Mouse (Mus musculus): ENCODE measurements around the gene H13. TPM values are rescaled to one million over a fixed set of nuclear protein-coding genes. Genes with fewer than 3 reads are reported as not detected.

The H13 gene
- polyA plus RNA-seq, 1 experiment: 95.2 TPM

DNA sequence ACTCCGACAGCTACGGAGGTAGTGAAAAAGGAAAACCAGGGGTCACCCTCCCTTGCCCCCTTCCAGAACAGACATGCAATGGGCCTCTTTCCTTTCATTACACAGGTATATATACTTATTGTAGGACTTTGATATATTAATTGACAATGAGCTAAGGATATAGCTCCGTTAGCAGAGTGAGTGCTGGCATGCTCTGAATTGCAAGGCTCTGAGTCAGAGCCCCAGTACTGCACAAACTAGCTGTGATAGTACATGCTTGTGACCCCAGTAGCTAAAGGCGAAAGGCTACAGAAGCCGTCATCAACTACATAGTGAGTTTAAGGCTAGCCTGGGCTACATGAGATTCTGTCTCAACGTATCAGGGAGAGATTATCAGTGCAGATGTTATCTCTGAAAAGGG lies 39.4 kb upstream of the H13 start:
- no peak overlapping the region for H3K27ac ChIP-seq (ENCODE audit: insufficient read depth, low read depth, low read length)
- no peak overlapping the region for H3K4me3 ChIP-seq (ENCODE audit: insufficient read depth, low read length)
- no peak for TF ChIP-seq POLR2A (IDR thresholded peaks at IDR 0.05; ENCODE audit: borderline replicate concordance, low read depth, low read length)
- TF ChIP-seq CTCF (IDR thresholded peaks at IDR 0.05; ENCODE audit: low read depth, low read length): no peak
- no peaks in the 10 kb centered on the region for H3K4me1 ChIP-seq (ENCODE audit: control insufficient read depth, insufficient read depth, low read length)

DNA sequence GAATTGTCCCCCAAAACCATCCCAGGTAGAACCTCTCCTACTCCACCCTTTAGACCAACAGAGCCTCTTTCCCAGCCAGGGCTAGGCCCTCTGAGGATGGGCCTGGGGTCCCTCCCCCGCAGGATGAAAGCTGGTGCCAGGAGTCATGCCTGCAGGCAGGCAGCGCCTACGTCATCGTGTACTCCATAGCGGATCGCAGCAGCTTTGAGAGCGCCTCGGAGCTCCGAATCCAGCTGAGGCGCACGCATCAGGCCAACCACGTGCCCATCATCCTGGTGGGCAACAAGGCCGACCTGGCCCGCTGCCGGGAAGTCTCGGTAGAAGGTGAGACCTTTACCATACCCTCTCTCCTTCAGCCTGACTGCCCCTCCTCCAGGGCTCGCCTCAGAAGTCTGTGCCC lies 35.9 kb upstream of the H13 start:
- Histone ChIP-seq H3K4me1 (ENCODE audit: control insufficient read depth, insufficient read depth, low read length) (no peaks in the 10 kb centered on the region), H3K4me3 (ENCODE audit: insufficient read depth, low read length) (no peak overlapping the region), H3K27ac (ENCODE audit: insufficient read depth, low read depth, low read length) (no peak overlapping the region)
- TF ChIP-seq POLR2A (IDR thresholded peaks at IDR 0.05; ENCODE audit: borderline replicate concordance, low read depth, low read length): no peak
- no peak for TF ChIP-seq CTCF (IDR thresholded peaks at IDR 0.05; ENCODE audit: low read depth, low read length)

DNA sequence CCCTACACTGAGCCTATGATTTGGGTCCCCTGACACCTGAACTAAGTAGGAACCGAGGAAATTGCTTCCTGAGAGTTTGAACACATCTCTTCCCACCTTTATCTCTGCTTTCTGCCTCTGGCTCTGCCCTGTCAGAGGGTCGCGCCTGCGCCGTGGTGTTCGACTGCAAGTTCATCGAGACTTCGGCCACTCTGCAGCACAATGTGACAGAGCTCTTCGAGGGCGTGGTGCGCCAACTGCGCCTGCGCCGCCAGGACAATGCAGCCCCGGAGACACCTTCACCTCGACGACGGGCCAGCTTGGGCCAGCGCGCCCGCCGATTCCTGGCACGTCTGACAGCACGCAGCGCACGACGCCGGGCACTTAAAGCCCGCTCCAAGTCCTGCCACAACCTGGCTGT lies 35.0 kb upstream of the H13 start:
- no peak overlapping the region for H3K27ac ChIP-seq (ENCODE audit: insufficient read depth, low read depth, low read length)
- TF ChIP-seq POLR2A (IDR thresholded peaks at IDR 0.05; ENCODE audit: borderline replicate concordance, low read depth, low read length) (no peak), CTCF (IDR thresholded peaks at IDR 0.05; ENCODE audit: low read depth, low read length) (no peak)
- no peak overlapping the region for H3K4me3 ChIP-seq (ENCODE audit: insufficient read depth, low read length)
- no peaks in the 10 kb centered on the region for H3K4me1 ChIP-seq (ENCODE audit: control insufficient read depth, insufficient read depth, low read length)

DNA sequence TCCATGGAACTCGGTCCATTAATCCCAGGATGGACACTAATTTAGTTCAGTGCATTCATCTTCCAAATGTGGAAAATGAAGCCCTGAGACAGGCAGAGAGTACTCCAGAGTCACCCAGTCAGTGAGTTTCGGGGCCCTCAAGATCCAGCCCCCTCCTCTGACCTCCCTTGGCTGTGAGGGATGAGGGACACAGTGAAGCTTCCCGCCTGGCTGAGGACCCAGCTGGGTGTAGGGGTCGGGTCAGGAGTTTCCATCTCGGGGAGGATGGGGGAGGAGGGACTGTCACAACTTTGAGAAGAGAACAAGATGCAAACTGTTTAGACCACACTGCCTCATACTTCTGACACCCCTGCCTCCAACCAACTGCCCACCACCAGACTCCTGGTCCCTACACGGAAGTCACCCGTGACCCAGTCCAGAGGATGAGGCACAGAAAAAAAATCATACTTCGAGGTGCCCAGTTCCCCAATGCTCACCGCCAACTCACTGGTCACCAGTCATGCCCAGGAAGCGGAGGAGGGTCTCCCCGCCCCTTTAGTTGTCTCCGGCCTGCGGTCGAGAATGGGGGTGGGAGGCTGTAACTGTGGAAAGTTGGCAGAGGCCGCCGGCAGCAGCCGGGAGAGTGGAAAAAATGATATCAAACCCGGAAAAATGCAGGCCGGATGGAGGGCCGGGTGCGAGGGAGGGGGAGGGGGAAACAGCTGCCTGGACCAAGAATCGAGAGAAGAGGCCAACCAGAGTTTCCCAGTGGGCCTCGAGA lies 32.8 kb upstream of the H13 start:
- no peak overlapping the region for H3K4me3 ChIP-seq (ENCODE audit: insufficient read depth, low read length)

DNA sequence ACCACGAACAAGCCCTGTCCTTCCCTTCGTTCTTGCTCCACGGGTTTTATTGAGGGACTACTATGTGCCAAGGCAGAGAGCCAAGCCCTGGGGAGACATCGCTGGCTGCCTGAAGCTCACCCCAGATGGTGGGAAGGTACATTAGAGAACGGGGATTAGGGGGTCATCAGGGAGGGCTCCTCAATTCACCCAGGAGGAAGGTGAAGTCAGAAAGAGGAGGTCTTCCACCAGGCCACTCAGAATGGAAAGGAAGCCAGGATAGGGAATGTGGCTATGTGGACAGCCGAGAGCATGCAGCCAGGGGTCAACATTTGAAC lies 32.3 kb upstream of the H13 start:
- no peak overlapping the region for H3K4me3 ChIP-seq (ENCODE audit: insufficient read depth, low read length)

More for the DNA sequence above, 32.8 kb upstream of the H13 start:
- TF ChIP-seq POLR2A (IDR thresholded peaks at IDR 0.05; ENCODE audit: borderline replicate concordance, low read depth, low read length): no peak
- no peak for TF ChIP-seq CTCF (IDR thresholded peaks at IDR 0.05; ENCODE audit: low read depth, low read length)
- H3K27ac ChIP-seq (ENCODE audit: insufficient read depth, low read depth, low read length): no peak overlapping the region
- no peaks in the 10 kb centered on the region for H3K4me1 ChIP-seq (ENCODE audit: control insufficient read depth, insufficient read depth, low read length)

DNA sequence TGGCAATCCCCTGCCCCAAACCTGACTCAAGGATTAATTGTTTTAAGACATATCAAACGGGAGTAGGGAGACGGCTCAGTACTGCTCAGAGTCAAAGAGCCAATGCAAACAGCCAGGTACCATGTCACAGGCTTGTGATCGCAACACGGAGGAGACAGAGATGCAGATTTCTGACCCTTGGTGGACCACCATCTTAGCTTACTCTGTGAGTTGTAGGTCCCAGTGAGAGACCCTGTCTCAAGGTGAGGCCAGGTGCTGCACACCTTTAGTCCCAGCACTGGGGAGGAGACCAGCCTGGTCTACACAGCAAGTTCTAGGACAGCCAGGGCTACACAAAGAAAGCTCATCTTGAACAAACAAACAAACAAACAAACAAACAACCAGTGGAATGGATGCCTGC lies 31.9 kb upstream of the H13 start:
- TF ChIP-seq POLR2A (IDR thresholded peaks at IDR 0.05; ENCODE audit: borderline replicate concordance, low read depth, low read length) (no peak), CTCF (IDR thresholded peaks at IDR 0.05; ENCODE audit: low read depth, low read length) (no peak)
- no peaks in the 10 kb centered on the region for H3K4me1 ChIP-seq (ENCODE audit: control insufficient read depth, insufficient read depth, low read length)
- no peak overlapping the region for H3K27ac ChIP-seq (ENCODE audit: insufficient read depth, low read depth, low read length)
- no peak overlapping the region for H3K4me3 ChIP-seq (ENCODE audit: insufficient read depth, low read length)

More for the DNA sequence above, 32.3 kb upstream of the H13 start:
- Histone ChIP-seq H3K4me1 (ENCODE audit: control insufficient read depth, insufficient read depth, low read length) (no peaks in the 10 kb centered on the region), H3K27ac (ENCODE audit: insufficient read depth, low read depth, low read length) (no peak overlapping the region)
- TF ChIP-seq POLR2A (IDR thresholded peaks at IDR 0.05; ENCODE audit: borderline replicate concordance, low read depth, low read length) (no peak), CTCF (IDR thresholded peaks at IDR 0.05; ENCODE audit: low read depth, low read length) (no peak)

DNA sequence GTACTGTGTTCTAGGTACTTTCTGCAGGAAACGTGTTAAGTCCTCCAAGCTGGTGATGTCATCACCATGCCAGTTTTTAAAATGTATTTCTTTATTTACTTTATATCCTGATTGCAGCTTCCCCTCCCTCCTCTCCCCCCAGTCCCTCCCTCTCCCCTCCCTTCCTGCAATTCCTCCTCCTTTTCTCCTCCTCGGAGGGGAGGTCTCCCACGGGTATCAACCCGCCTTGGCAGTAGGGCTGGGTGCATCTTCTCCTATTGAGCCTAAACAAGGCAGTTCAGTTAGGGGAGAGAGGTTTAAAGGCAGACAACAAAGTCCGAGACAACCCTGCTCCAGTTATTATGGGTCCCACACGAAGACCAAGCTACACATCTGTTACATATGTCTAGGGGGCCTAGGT lies 30.4 kb upstream of the H13 start:
- H3K27ac ChIP-seq (ENCODE audit: insufficient read depth, low read depth, low read length): no peak overlapping the region
- TF ChIP-seq POLR2A (IDR thresholded peaks at IDR 0.05; ENCODE audit: borderline replicate concordance, low read depth, low read length) (no peak), CTCF (IDR thresholded peaks at IDR 0.05; ENCODE audit: low read depth, low read length) (no peak)

DNA sequence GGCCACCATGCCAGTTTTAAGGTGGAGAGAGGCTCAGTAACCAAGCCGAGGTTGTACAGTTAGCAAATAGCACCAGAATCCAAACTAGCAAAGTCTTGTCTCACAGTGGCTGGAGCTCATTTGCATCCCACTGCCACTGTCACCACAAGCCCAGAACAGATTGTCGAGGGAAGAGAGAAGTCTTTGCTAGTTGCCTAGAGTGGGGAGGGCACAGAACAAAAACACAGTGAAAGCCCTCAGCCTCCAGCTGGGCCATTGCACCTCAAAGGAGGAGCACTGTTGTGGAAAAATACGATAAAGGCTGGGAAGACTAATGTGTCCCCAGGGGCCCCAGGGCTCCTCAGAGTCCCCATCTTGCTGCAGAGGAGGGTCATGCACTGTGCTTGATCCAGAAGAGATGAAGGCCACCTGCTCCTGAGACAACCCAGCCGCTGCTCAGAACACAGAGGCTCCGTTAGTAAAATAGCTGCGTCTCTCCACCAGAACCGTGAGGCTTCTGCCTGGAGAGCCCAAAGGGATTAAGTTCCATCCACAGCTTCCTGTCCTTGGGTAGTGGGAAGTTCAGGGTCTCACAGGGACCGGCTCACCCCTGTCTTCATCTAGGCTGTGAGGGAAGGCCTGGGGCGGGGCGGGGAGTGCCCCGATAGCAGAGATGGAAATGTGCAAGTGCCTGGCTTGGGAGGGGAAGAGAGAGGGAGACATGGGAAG lies 29.7 kb upstream of the H13 start:
- Histone ChIP-seq H3K4me3 (ENCODE audit: insufficient read depth, low read length) (no peak overlapping the region), H3K4me1 (ENCODE audit: control insufficient read depth, insufficient read depth, low read length) (no peaks in the 10 kb centered on the region), H3K27ac (ENCODE audit: insufficient read depth, low read depth, low read length) (no peak overlapping the region)
- TF ChIP-seq CTCF (IDR thresholded peaks at IDR 0.05; ENCODE audit: low read depth, low read length) (no peak), POLR2A (IDR thresholded peaks at IDR 0.05; ENCODE audit: borderline replicate concordance, low read depth, low read length) (no peak)

More for the DNA sequence above, 30.4 kb upstream of the H13 start:
- Histone ChIP-seq H3K4me1 (ENCODE audit: control insufficient read depth, insufficient read depth, low read length) (no peaks in the 10 kb centered on the region), H3K4me3 (ENCODE audit: insufficient read depth, low read length) (no peak overlapping the region)

DNA sequence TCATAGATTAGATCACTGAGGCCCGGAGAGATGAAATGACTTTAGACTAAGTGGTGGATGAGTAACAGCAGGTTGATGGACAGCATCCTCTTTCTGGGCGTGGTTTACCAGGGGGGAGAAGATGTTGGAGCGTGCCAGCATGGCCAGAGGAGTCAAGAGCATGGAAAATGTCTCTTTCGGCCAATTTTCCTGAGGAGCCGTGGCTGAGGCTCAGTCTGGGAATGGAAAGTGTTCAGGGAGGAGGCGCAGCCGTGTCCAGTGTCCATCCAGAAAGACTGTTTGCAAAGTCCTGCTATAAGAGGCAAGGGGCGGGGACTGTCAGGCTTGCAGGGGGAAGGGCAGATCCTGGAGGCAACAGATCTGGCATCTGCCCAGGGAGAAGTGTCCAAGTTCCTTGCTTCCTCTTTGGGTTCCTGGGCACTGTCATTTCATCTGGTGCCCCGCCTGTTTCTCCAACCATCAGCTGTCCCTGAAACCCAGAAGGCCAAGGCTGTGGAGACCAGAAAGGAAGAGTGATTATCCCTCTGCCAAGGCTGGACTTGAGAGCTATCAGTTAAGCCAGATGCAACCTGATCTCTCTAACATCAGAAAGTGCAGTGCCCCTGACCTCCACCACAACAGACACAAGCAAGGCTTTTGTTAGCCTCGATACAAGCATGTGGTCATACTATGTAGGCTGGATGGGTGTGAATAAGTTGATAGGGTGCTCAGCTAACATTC lies 16.2 kb upstream of the H13 start:
- Histone ChIP-seq H3K4me3 (ENCODE audit: insufficient read depth, low read length) (no peak overlapping the region), H3K4me1 (ENCODE audit: control insufficient read depth, insufficient read depth, low read length) (peaks cover 9% of the 10 kb centered on the region), H3K27ac (ENCODE audit: insufficient read depth, low read depth, low read length) (no peak overlapping the region)
- TF ChIP-seq CTCF (IDR thresholded peaks at IDR 0.05; ENCODE audit: low read depth, low read length): no peak
- TF ChIP-seq POLR2A (IDR thresholded peaks at IDR 0.05; ENCODE audit: borderline replicate concordance, low read depth, low read length): no peak
